Mouse (Mus musculus): ENCODE measurements around the gene Actc1. TPM values are rescaled to one million over a fixed set of nuclear protein-coding genes. Genes with fewer than 3 reads are reported as not detected.

The Actc1 gene
- polyA plus RNA-seq, 1 experiment from 2014 or later = 0.82 TPM

DNA sequence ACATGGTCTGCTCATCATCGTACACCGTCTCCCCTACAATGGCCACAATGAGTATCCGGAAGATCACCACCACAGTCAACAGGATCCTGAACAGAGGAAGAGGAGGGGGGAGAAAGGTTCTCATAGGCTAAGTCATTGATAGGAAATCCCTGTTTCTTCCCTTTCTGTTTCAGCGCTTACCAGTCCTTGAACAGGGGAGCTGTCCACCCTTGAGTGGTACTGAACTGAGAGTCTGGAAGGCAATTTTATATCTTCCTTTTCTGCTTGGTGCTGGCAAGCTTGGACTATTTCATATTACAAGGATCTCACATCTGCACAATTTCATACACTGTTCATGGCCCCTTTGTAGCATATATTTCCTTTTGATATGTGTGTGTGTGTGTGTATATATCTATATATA is 41.5 kb downstream of the Actc1 start:
- H3K9ac ChIP-seq = 0 out of 2 replicates have a peak overlapping the region, but pooled peaks have one; percentile 92
- no peaks in the 10 kb centered on the region for H3K36me3 ChIP-seq (replicated peaks; ENCODE audit: control insufficient read depth, insufficient read depth)
- DNase-seq (ENCODE audit: low spot score) (peak; percentile 67), ATAC-seq (ENCODE audit: low FRiP score) (no peak)
- peak overlapping the region; percentile 86 for H3K4me2 ChIP-seq (replicated peaks)
- no peaks in the 10 kb centered on the region for H3K9me3 ChIP-seq (ENCODE audit: control insufficient read depth, low read length)
- H3K27ac ChIP-seq = no peak overlapping the region
- 46% methylated on average over 4 of the region's 4 CpGs for WGBS
- peaks cover 5% of the 10 kb centered on the region; the same call in 1 of the 2 replicates for H3K4me1 ChIP-seq (replicated peaks; ENCODE audit: control insufficient read depth, insufficient read depth, low read length)
- peaks cover 10% of the 10 kb centered on the region; the same call in 1 of the 2 replicates for H3K27me3 ChIP-seq (ENCODE audit: control insufficient read depth, insufficient read depth, low read length)
- peak overlapping the region; percentile 80 for H3K4me3 ChIP-seq (replicated peaks; ENCODE audit: low read length)

DNA sequence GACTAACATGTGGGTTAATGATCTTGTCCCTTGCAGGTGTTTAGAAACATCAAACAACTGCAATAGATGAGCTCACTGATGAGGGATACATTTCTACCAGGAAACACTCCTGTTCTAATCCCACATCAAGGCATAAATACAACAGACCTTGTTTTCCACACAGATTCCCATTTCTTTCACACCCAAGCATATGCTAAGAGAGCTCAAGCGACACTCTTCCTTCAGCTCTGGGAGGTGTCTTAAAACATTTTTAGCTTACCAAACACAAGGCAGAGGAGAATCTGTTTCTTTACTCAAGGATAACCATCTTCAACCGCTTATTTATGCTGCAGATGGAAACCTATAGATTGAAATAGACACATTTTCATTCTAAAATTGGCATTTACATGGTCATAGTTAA is 45.0 kb downstream of the Actc1 start:
- Histone ChIP-seq H3K4me2 (replicated peaks) (no peak overlapping the region), H3K9ac (no peak overlapping the region), H3K27me3 (ENCODE audit: control insufficient read depth, insufficient read depth, low read length) (no peaks in the 10 kb centered on the region), H3K4me1 (replicated peaks; ENCODE audit: control insufficient read depth, insufficient read depth, low read length) (no peaks in the 10 kb centered on the region), H3K4me3 (replicated peaks; ENCODE audit: low read length) (no peak overlapping the region), H3K27ac (no peak overlapping the region), H3K36me3 (replicated peaks; ENCODE audit: control insufficient read depth, insufficient read depth) (no peaks in the 10 kb centered on the region; the same call in 1 of the 2 replicates), H3K9me3 (ENCODE audit: control insufficient read depth, low read length) (no peaks in the 10 kb centered on the region)
- no peak for DNase-seq (ENCODE audit: low spot score)
- 91% methylated on average over 2 of the region's 2 CpGs for WGBS
- ATAC-seq (ENCODE audit: low FRiP score) = no peak

DNA sequence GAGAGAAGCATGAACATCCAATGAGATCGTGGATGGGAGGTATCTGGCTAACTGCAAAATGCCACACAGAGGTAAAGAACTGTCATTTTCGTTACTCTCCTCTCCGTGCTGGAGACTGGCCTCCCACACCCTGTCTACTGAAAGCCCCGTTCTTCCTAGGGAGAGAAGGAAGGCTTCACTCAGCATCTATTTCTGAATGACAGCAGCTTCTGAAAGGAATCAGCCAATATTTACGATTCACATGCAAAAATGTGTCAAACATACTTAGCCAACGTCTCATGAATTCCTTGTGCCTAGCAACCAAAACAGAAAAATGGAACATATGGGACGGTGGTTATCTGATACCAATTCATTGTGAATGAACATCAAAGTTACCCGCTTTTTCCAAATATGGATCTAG is 55.9 kb downstream of the Actc1 start:
- Histone ChIP-seq H3K9me3 (ENCODE audit: control insufficient read depth, low read length) (no peaks in the 10 kb centered on the region), H3K9ac (no peak overlapping the region), H3K4me1 (replicated peaks; ENCODE audit: control insufficient read depth, insufficient read depth, low read length) (no peaks in the 10 kb centered on the region), H3K36me3 (replicated peaks; ENCODE audit: control insufficient read depth, insufficient read depth) (no peaks in the 10 kb centered on the region), H3K27me3 (ENCODE audit: control insufficient read depth, insufficient read depth, low read length) (no peaks in the 10 kb centered on the region), H3K4me3 (replicated peaks; ENCODE audit: low read length) (no peak overlapping the region), H3K4me2 (replicated peaks) (no peak overlapping the region), H3K27ac (no peak overlapping the region)
- no peak for ATAC-seq (ENCODE audit: low FRiP score)
- no peak for DNase-seq (ENCODE audit: low spot score)
- 64% methylated on average over 8 of the region's 8 CpGs for WGBS

Other genes starting within 250 kb of the Actc1 start
- 240 and 244 TPM in 2 replicates for gene Scg5, start 224.4 kb downstream of the Actc1 start, polyA plus RNA-seq (2014; fragmentation: Nextera tagmentation; extraction: Ambion mirVana)
- 1.1 TPM in 2 replicates for gene Arhgap11a, start 204.9 kb downstream of the Actc1 start, polyA plus RNA-seq (2014; fragmentation: Nextera tagmentation; extraction: Ambion mirVana)
- 7.0 and 7.9 TPM in 2 replicates for gene Gjd2, start 39.9 kb downstream of the Actc1 start, polyA plus RNA-seq (2014; fragmentation: Nextera tagmentation; extraction: Ambion mirVana)
- gene Aqr, start 133.5 kb upstream of the Actc1 start, polyA plus RNA-seq (2014; fragmentation: Nextera tagmentation; extraction: Ambion mirVana) = 42.9 and 44.5 TPM in 2 replicates
- 6.6 and 8.0 TPM in 2 replicates for gene Zfp770, start 147.9 kb upstream of the Actc1 start, polyA plus RNA-seq (2014; fragmentation: Nextera tagmentation; extraction: Ambion mirVana)

Measured in hindbrain, embryonic 14.5 days (tissue).